Mouse (Mus musculus): ENCODE results near the gene Cd9.

Cd9 gene

DNA sequence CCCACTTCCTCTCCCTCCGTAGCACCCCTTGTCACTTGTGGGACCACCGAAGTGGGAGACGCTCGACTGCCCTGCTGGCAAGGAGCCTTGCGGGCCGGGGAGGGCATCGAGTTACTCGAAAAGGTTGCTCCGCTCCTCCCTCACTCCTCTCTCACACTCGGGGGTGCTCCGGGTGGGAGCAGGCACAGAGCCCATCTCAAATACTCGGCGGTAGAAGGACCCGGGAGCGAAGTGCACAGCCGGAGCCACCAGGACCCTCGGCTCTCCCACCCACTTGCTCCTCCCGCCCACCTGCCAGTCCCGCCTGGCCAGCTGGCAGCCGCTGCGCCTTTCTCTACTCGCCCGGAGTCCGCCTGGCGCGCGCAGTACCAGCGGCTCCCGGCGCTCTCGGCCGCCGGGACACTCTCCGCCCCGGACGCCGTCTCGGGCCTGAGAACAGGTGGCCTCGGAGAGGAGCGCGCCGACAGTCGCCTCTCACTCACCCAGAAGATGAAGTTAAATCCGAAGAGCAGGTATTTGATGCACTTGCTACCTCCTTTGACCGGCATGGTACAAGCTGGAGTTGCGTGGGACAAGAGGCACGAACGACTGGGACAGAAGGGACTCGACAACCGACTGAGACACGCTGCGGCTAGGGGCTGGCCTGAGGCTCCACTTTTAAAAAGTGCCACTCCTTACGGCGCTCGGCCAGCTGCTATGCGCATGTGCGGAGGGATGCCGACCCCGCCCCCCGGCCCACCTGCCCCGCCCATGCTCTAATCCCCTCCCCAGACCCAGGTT is at the start of gene Cd9:
Cd9 (minus strand) TSS at position 700 of the 780 bp plus-strand sequence.
- peak; percentile 85 for DNase-seq (ENCODE audit: low spot score)

DNA sequence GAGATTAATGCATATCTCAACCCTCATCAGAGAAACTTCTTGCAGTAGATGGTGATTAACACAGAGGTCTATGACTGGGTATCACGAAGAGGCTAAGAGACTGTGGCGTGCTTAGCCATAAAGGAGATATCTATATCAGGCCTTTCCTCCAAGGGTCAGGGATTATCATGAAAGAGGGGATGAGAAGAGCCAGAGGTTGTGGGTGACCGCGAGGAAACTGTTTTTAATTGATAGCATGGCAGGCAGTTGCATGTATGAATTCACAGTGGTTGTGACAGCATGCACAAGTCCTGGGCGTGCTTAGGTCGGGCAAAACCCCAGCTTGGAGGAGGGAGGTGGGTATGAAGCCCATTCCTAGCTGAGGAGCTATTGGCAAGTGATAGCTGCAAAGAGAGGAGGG is 46.7 kb upstream of the Cd9 start:
- DNase-seq (ENCODE audit: low spot score): no peak

DNA sequence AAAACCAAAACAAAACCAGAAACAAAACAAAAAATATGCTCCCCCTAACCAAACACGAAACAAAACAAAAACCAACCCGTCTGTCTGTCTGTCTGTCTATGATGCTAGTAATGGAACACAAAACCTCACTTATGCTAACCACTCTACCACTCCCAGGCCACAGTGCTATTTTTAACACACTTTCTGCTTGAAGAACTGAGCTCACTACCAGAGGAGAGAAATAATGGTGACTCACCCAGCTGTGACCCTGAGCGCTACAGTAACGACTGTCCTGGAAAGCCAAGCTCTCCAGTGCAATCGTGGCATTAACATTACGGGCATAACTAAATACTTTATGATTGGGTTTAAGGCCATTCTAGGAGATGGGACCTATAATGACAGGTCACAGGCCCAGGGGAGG is 46.2 kb upstream of the Cd9 start:
- no peak for DNase-seq (ENCODE audit: low spot score)

DNA sequence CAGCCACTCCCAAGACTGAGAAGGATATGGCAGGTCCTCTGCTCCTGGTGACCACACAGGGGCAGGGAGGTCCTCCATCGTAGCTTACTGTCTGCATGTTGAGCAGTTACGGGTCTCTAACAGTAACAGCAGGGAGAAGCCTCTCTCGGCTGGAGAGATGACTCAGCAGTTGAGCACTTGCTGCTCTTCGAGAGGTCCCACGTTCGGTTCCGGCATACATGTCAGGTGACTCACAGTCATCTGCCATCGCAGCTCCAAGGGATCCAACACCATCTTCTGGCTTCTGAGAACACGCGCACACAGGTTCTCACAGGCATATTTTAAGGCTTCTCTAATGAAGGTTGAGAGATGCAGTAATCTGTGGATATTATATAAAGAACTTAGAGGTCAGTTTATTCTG is 45.6 kb upstream of the Cd9 start:
- DNase-seq (ENCODE audit: low spot score): no peak

DNA sequence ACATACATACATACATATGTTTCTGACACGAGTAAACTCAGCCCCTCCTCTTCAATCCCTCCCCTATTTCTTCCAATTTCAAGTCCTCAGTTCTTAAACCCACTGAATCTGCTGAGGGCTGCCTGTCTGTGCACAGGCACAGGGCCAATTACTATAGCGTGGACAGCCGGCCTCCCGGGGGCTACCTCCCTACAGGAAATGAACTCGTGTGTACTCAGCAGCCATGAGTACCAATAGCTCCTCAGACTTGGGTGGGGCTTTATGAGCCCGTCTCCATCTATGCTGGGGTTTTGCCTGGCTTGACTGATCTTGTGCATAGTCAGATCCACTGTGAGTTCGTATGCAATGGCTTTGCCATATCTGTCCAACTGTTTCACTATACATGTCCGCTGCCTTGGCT is 44.8 kb upstream of the Cd9 start:
- DNase-seq (ENCODE audit: low spot score): no peak

DNA sequence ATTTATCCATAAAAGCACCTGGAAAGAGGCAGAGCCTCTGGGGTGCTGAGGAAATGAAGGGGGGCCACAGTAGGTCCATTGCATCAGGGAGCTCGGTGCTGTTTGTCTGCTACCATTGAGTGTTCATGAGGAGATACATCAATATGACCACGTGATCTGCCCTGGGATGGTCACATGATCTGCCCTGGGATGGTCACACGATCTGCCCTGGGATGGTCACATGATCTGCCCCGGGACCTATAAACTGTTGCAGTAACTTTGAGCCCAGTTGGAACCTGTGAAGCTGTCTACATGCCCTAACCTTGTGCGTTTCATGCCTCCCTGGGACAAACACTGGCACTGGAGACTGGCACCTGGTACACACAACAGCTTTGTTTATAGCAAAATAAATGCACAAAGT is 43.9 kb upstream of the Cd9 start:
- DNase-seq (ENCODE audit: low spot score): no peak

DNA sequence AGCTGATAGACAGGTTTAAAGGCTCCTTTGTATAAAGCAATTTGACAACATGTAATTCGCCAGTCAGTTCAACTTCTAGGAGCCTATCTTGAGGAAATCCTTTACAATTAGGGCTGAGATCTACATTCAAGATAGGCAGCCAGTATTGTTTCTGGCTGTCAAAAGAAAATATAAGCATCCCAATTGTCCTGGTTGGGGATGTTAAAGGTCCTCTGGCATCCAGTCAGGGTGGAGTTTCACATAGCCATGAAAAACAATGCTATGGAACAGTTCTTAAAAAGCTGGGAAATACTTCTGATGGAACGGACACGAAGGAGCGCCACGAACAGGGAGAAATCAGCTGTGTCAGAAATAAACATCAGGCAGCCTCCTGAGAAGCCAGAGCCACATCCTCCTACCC is 40.4 kb upstream of the Cd9 start:
- DNase-seq (ENCODE audit: low spot score): no peak

DNA sequence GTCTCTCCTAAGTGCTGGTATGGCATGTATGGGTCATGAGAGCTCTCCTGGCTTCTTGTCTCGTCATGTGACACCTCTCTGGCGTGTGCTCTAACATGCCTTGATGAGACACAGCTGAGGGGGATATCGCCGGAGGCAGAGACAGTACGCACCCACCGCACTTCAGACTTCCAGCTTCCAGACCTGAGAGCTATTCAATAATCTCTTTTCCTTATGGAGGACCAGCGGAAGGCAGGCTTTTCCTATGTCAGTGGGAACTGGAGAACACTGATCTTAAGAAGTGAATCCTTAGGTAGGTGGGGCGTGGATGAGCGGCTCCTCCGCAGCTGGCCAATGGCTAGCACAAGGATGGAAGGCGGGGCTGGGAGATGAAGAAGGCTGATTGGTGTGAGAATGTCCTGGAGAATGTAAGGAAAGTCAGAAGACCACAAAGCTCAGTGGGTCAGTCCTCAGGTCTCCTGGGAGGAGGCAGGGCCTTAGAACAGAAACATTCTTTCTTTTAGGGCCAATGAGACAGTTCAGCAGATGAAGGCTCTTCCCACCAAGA is 38.6 kb upstream of the Cd9 start:
- no peak for DNase-seq (ENCODE audit: low spot score)

DNA sequence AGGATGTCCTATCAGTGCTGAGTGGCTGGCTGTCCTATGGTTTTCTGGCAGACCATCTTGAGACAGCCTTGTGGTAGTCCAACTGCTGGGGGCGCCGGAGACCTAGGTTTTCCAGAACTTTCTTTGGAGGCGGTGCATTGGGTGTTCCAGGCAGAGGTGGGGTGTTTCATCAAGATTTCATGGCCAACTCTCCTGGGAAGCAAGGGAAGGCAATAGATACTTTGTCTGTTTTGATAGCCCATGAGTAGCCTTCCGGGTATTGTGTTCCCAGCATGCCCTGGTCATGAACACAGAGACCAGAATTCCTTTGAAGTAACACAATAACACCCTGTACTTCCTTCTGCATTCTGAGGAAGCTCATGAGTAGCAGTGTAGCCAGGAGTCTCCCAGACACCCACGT is 34.9 kb upstream of the Cd9 start:
- no peak for DNase-seq (ENCODE audit: low spot score)

DNA sequence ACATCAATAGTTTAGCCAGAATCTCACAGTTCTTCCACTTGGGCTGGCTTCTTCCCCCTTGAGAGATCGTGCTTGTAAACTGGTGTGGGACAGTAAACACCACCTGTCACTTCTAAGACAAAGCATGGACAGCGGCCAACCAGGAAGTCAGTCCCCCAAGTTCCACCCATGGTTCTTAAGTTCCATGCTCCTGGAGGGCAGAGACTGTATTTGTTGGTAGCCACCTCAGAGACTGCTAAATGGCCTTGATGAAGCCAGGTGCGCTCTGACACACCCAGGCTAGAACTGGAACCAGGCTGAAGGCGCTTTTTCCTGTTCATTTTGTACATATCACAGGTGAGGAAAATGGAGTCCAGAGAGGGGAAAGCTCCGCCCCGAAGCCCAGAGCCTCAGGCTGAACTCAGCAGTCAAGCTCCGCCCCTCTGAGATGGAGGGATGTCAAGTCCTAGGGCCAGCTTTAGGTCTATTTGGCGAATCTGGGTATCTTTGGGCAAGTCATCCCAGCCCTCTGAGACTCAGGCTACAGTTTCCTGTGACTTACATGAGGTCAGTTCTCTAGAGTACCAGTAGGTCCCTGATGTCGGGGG is 34.1 kb upstream of the Cd9 start:
- no peak for DNase-seq (ENCODE audit: low spot score)

DNA sequence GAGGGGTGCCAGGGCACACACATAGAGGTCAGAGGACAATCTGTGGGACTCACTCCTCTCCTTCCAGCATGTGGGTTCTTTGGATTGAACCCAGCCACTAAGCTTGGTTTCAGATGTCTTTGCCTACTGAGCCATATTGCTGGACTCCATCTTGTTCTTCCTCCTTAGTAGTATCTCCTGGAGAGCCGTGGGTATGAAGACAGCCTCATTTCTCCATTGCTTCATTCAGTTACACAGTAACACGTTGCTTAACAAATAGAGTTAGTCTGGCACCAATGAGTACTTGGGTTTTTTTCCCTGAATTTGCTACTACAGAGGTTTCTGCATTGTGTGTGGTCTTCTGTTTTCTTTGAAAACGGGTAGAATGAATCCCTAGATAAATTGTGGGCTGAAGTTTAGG is 31.5 kb upstream of the Cd9 start:
- DNase-seq (ENCODE audit: low spot score): no peak

DNA sequence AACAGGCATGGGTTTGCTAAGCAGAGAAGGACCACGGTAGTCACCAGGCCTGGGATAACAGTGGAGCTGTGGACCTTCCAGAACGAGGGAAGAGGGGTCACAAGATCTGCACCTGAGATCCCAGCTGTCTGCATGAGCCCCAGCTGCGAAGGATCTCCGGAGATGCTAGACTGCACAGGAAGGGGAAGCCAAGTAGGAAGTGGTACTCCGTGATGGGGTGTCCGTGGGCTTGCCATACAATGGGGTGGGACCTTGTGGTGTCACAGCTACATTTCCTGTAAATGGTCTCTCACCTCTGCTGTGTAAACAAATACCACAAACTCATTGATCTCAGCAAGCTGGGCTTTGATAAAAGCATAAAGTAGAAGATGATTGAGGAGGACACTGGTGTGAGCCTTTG is 29.4 kb upstream of the Cd9 start:
- DNase-seq (ENCODE audit: low spot score): no peak

DNA sequence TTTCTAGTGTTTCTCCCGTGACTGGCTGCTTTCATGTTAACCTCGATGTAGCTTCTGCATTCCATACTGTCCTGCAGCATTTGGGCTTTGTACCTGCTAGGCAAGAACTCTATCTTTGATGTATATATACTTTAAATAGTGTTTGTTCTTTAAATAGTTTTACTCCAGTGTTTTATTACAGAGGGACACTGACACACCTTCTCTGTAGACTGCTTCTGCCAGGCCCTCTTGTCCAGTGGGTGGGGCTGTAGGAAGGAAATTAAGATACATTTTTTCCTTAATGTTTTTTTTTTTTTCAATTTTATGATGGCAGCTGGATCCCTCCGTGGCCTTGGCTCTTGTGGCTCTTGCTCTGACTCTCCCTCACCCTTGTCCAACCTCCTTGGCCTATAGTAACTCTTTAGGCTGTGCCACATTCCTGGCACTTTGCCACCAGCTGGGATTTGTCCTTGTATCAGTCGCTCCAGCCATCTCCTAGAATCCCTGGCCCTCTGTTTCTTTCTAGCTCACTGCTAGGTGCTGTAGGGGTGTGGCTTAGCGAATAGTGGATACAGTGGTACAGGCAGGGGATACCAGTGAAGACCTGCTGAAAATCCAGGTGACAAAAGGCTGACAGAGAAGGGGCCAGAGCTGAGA is 27.1 kb upstream of the Cd9 start:
- no peak for DNase-seq (ENCODE audit: low spot score)

DNA sequence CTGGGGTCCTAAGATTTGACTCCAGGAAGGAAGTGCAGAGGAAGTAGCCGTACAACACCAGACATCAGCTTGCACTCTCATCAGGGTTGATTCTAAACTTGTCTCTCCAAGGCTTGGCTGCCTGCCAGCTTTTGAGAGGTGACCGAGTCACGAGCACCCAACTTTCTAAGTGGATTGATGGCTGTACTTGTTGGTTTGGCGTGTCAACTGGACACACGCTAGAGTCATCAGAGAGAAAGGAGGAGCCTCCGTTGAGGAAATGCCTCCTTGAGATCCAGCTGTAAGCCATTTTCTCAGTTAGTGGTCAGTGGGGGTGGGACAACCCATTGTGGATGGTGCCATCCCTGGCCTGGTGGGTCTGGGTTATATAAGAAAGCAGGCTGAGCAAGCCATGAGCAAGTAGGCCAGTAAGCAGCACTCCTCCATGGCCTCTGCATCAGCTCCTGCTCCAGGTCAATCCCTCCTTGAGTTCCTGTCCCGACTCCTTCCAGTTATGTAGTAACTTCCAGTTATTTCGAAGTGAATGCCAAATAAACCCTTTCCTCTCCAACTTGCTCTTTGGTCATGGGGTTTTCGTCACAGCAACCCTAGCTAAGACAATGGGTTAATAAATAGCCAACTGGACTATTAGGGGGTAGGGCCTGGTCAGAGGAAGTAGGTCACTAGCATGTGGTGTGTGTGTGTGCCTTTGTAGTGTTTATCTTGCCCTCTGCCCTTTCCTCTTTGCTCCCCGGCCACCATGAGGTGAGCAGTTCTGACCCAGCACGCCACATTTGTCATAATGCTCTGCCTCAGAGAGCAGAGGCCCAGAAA is 21.1 kb upstream of the Cd9 start:
- DNase-seq (ENCODE audit: low spot score): no peak

DNA sequence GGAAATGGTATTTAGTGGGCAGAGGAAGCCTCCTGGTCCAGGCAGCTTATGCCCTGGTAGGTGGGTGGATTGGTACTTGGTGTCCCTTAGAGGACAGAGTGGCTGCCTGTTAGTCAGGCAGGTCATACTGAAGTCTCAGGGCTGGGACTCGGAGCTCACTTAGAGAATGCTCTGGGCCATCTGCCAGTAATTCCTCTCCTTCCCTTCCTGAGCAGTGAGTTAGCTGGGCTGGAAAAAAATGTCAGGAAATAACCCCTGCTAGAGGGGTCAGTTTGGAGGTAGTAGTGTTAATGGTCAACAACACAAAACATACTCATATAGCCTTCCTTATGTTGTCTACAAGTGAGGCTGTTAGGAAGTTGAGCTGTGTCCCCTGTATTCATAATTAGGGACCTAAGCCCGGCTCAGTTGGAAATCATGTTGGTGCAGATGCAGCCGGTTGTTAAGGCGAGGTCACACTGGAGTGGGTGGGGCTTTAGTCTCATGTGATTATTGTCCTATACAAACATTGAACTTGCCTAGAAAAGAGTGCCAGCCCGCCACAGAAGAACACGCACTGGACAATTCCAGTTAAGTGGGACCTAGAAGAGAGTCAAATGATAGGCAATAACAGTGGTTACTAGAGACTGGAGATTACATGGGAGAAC is 18.5 kb upstream of the Cd9 start:
- DNase-seq (ENCODE audit: low spot score): no peak

DNA sequence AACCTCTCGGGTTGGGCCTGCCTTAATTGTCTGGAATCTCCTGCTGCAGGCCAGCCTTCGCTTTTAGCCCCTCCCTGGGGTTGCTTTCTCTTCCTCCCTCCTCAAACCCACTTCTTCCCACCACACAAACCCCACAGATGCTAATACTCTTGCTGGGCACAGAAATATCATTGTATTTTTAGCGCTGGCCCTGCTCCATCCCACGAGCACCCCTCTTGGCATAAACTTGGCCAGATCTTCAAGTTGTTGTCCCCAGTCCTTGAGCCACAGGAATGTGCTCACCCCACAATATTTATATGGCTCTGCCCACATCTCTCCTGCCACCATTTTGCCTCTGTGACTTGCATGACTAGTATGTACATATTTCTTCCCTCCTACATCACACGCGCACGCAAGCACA is 16.6 kb upstream of the Cd9 start:
- no peak for DNase-seq (ENCODE audit: low spot score)

DNA sequence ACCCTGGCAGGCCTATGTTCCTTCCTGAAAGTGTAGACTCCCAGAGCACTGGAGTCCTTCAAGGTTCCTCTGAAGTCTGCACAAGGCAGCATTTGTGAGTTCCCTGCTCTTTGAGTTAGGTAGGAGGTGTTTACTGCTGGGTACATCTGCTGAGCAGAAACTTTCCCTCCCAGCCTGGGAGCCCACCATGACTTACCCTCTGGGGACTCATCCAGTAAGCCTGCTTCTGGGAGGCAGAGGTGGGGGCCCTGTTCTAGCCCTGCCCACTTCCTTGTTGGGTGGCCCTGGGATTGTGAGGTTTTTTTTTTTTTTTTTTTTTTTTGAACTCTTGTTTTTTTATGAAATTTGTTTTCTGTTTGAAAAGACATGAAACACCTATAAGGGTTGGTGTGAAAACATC is 16.1 kb upstream of the Cd9 start:
- no peak for DNase-seq (ENCODE audit: low spot score)

DNA sequence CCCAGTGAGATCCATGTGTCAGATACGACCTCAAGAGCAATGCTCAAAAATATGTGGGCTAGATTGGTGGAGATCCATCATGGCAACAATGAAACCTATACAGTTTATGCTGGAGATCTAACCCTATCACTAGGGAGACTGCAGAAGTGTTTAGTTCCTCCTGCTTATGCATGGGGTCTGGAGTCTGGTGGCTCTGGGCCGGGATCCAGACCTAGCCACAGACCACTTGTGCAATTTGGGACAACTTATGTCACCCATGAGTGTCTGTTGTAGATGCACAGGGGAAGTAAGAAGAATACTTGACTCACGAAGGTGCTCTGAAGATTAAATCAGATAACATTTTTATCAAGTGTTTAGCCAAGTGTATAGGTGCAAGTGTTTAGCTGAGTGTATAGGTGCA is 15.2 kb upstream of the Cd9 start:
- no peak for DNase-seq (ENCODE audit: low spot score)

DNA sequence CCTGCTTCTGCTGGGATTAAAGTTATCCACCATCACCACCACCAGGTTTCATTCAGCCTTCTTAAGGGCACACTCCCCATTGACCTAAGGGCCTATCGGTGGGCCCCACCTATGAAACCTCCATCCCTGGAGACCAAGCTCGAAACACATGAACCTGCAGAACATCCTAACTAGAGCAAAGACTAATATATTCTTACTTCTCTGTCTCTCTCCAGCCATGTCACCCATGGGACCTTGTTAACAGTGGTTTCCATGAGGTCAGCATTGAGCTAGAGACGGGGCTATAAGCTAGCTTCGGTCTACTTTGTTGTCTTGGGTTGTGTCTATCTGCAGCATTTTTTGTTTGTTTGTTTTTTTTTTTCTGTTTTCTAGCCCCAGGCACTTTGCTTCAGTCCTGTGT is 11.8 kb upstream of the Cd9 start:
- DNase-seq (ENCODE audit: low spot score): no peak

DNA sequence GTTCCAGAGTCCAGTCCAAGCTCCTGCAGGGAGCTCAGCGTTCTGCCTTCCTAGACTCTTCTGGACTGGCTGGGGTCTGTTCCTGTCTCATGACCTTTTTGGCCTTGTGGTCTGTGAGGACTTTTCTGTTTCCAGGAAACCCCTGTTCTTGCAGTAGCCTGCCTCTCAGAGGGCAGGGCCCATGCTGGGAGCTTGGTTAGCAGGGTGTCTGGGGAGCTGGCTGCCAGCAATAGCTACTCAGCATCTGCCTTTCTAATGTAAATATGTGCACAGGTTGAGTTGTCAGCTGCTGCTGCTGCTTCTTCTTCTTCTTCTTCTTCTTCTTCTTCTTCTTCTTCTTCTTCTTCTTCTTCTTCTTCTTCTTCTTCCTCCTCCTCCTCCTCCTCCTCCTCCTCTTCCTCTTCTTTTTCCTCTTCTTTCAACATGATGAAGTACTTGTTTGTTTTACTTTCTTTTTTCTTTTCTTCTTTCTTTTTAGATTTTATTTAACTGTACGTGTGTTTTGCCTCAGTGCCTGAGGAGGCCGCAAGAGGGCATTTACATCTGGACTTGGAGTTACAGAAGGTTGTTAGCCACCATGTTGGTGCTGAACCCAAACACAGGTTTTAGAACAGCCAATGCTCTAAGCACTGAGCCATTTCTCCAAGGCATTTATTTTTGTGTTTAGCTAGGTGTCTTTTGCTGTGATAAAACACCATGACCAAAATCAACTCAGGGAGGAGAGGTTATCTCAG is 10.2 kb upstream of the Cd9 start:
- no peak for DNase-seq (ENCODE audit: low spot score)

DNA sequence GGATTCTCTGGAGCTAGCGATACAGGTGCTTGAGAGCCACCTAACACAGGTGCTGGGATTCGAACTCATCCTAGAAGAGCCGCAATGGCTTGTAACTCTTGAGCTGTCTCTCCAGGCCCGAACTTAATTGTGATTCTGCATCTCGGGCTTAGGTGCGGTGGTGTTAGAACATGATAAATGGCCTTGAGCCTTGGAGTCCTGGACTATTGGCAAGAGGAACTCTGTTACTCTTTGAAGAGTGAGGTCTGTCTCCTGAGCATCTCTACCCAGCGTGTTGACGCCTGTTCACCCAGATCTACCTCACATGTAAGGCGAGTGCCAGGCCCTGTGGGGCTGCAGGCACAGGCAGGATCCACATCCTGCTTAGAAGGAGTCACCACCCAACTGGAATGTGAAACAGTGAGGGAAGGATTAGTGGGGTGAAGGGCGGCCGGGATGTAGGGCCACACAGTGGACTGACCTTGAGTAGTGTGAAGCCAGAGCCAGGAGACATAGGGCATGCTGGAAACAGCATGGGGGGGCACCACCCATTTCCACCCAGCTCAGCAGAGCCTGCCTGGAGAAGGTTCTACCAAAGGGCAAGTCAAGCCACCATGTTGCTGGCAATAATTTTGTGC is 8.7 kb upstream of the Cd9 start:
- no peak for DNase-seq (ENCODE audit: low spot score)
